Mouse (Mus musculus): Measurements from ENCODE around the gene Pp2d1. TPM values are rescaled to one million over a fixed set of nuclear protein-coding genes. Genes with fewer than 3 reads are reported as not detected.
A peak's percentile ranks its signal among the peaks of the same experiment; 100 is the strongest.

Gene Pp2d1
- polyA plus RNA-seq, 1 experiment from 2014 or later, result 0.26 TPM

DNA sequence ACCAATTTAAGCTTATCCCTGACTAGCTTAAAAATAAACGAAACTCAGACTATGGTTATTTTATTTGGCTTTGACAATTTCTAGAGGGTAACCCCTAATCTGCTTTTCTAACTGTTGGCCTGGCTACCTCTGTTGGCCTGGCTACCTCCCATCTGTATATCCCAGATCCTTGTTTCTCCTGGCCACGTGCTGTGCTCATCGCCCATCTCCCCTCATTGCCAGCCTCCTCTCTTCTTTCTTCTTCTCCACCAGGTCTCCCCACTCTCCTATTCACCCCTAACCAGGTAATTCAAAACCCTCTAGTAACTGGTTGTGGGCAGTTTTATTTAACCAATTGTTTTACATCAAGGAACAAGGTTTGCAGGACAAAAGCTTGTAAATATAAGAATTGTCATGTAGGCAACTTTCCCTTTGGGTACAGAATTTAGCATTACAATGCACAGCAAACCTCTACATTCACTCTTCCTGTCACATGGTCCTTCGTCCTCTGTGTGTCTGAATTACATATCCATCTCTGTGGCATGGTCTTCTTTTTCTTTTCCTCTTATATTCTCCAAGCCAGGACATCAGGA, 22.3 kb upstream of the Pp2d1 start:
- Histone ChIP-seq H3K9me3 (no peaks in the 10 kb centered on the region), H3K36me3 (no peaks in the 10 kb centered on the region), H3K4me2 (no peak overlapping the region), H3K27me3 (no peaks in the 10 kb centered on the region), H3K27ac (no peak overlapping the region), H3K4me3 (no peak overlapping the region), H3K9ac (no peak overlapping the region), H3K4me1 (peaks cover 5% of the 10 kb centered on the region; the same call in 1 of the 2 replicates)
- ATAC-seq (ENCODE audit: borderline replicate concordance, extremely low read depth, low FRiP score, low TSS enrichment), result no peak
- WGBS, result 77% methylated on average over 4 of the region's 4 CpGs

DNA sequence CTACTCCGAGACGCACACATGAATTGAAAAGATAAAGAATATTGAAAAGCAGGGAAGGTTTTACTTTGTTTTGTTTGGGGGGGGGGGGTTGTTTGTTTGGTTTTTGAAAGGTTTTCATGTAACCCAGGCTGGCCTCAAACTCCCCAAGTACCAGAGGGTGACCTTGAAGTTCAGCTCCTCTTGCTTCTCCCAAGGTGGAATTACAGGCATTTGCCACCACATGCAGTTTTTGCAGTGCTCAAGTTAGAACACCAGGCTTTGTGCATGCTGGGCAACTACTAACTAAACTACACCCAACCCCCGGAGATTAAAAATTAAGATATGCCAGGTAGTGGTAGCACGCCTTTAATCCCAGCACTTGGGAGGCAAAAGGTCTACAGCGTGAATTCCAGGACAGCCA, 20.4 kb upstream of the Pp2d1 start:
- Histone ChIP-seq H3K27me3 (no peaks in the 10 kb centered on the region), H3K9me3 (no peaks in the 10 kb centered on the region), H3K27ac (no peak overlapping the region), H3K4me1 (no peaks in the 10 kb centered on the region), H3K4me3 (no peak overlapping the region), H3K36me3 (no peaks in the 10 kb centered on the region), H3K4me2 (no peak overlapping the region), H3K9ac (no peak overlapping the region)
- ATAC-seq (ENCODE audit: borderline replicate concordance, extremely low read depth, low FRiP score, low TSS enrichment), result no peak
- 76% methylated on average over 5 of the region's 5 CpGs for WGBS

DNA sequence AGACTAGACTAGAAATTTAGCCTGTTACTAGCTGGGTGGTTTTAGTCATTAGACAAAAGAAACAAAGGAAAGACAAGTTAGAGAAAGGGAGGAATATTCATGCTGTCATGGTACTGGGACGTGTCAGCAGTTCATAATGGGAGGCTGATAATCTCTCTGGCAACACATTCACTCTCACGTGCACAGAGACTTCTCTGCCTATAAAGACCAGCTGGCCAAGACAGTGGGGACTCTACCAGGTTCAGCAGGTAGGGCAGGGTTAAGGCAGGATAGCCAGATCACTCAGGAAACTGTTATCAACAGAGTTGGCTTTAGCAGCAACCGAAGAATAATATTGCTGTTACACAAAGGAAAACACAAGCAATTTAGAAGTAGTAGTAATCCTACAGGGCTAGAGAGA, 18.2 kb upstream of the Pp2d1 start:
- WGBS, result 63% methylated on average over 3 of the region's 3 CpGs
- H3K4me2 ChIP-seq, result no peak overlapping the region
- no peaks in the 10 kb centered on the region for H3K4me1 ChIP-seq
- no peak overlapping the region for H3K4me3 ChIP-seq
- no peaks in the 10 kb centered on the region for H3K27me3 ChIP-seq
- no peak for ATAC-seq (ENCODE audit: borderline replicate concordance, extremely low read depth, low FRiP score, low TSS enrichment)
- H3K9ac ChIP-seq, result no peak overlapping the region
- no peaks in the 10 kb centered on the region for H3K9me3 ChIP-seq
- no peak overlapping the region for H3K27ac ChIP-seq
- no peaks in the 10 kb centered on the region for H3K36me3 ChIP-seq

DNA sequence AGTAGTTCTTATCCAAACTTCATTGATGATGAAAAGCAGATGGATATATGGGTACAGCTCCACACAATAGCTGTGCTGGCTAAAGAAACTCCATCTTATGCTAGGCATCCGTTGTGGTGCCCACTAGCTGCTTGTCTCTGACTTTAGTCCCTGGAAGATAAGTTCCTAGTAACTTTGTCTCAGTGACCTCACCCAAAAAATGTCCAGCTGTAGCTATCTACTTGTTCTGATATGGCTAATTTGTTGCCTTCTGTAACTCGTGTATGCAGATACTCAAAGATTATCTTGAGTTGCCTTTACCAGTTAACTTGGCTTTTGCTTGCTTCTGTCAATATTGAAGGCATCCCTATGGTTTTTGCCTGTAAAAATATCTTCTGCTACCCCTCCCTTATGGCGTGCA, 15.6 kb upstream of the Pp2d1 start:
- Histone ChIP-seq H3K4me1 (no peaks in the 10 kb centered on the region), H3K9ac (no peak overlapping the region), H3K36me3 (no peaks in the 10 kb centered on the region), H3K4me2 (no peak overlapping the region), H3K4me3 (no peak overlapping the region), H3K27me3 (no peaks in the 10 kb centered on the region), H3K27ac (no peak overlapping the region), H3K9me3 (no peaks in the 10 kb centered on the region)
- no peak for ATAC-seq (ENCODE audit: borderline replicate concordance, extremely low read depth, low FRiP score, low TSS enrichment)
- 65% methylated on average over 3 of the region's 3 CpGs for WGBS

DNA sequence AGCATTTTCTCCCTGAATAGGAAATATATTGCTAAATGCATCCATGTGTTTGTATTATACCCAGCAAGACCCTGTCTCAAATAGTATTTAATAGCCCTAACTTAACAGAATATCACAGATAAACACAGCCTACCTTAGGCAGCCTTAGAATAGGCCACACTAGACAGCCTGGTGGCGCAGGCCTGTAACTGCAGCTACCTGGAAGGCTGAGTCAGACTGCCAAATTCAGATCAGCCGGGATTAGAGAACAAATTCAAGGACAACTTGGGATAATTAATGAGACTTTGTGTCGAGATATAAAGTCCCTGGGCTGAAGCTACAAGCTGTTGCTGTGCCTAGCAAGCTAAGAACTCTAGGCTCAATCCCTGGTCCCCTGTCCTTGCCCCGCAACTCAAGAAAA, 14.8 kb upstream of the Pp2d1 start:
- H3K27ac ChIP-seq, result no peak overlapping the region
- H3K36me3 ChIP-seq, result no peaks in the 10 kb centered on the region
- no peak overlapping the region for H3K4me2 ChIP-seq
- H3K27me3 ChIP-seq, result no peaks in the 10 kb centered on the region
- H3K4me3 ChIP-seq, result no peak overlapping the region
- 63% methylated on average over 4 of the region's 4 CpGs for WGBS
- H3K9me3 ChIP-seq, result no peaks in the 10 kb centered on the region
- no peak overlapping the region for H3K9ac ChIP-seq
- no peak for ATAC-seq (ENCODE audit: borderline replicate concordance, extremely low read depth, low FRiP score, low TSS enrichment)
- no peaks in the 10 kb centered on the region for H3K4me1 ChIP-seq

DNA sequence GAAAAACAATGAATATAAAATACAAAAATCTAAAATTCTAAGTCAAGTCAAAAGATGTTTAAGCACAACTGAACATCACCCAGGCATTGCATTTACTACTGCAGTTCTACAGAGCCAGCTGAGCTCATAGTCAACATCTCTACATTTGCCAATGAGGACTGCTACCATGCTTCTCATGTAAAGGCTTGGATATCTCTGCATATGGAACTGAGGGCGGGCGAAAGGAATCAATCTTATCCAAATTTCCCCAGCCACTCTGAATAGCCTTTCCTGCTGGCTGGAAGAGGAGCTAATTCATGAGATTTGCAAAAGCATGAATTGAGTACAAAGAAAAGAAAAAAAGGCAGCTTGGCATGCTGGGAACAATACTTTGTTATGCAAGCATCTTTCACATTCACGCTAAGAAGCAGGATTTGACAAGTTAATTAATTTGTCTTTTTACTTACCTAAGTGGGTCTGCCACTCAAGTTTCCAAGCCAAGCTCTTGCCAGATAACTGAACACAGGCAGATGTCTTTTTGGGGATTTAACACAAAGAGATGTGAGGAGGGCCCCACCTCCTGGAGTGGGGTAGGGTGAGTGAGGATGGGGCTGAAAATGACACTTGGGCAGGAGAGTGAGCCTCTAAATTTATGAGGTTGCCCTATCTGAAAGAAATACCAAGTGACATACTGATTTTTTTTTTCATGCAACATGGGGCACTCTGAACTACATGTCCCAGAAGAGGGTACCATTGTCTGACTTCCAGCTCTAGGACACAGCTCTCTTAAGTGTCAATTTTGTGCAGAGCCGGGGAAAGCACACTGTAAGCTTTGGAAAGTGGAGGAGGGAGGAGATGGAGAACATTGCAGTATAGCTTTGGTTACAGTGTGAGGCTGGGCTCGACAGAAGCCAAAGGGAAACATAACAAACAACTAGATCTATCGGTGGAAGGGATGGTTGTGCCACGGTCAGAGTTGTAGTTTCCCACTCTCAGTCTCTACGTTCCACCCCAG, 12.4 kb upstream of the Pp2d1 start:
- H3K9me3 ChIP-seq, result no peaks in the 10 kb centered on the region
- H3K4me1 ChIP-seq, result no peaks in the 10 kb centered on the region
- WGBS, result 68% methylated on average over 8 of the region's 8 CpGs
- H3K4me2 ChIP-seq, result no peak overlapping the region
- H3K27ac ChIP-seq, result no peak overlapping the region
- H3K27me3 ChIP-seq, result no peaks in the 10 kb centered on the region
- no peak for ATAC-seq (ENCODE audit: borderline replicate concordance, extremely low read depth, low FRiP score, low TSS enrichment)
- no peak overlapping the region for H3K4me3 ChIP-seq
- no peak overlapping the region for H3K9ac ChIP-seq
- no peaks in the 10 kb centered on the region for H3K36me3 ChIP-seq

DNA sequence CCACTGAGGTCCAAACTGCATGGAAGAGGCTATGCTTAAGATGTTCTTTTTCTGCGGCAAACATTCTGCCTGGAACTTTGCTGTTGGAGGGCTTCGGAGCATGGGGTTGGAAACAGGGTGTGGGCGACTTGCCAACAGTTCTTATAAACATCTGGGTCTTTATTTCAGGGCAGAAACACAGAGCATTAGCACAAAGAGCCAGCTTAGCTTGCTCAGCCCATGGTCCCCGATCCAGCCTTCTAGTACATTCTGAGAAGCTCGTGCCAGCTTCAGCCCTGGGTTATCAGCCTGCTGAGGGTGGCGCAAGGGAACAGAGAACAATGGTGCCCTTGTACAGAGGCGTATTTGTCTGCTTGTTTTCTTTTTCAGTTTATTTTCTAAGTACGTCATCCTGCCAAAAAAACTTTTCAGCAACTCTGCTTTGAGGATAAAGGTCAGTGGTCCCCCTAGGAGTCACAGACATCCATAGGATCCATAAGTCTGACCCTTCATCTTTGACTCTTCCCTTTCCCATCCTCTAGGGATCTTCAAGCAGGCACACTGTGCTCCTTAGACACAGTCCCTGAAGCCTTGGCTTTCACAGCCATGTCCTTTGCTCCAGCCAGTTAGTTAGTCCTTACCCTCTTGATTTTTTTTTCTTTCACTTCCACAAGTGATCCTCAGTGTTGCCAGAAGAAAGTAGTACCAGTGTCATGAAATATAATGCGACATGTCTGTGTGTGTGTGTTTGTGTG, 4.5 kb upstream of the Pp2d1 start:
- H3K36me3 ChIP-seq, result no peaks in the 10 kb centered on the region
- no peak overlapping the region for H3K4me3 ChIP-seq
- peak; percentile 80 for ATAC-seq (ENCODE audit: borderline replicate concordance, extremely low read depth, low FRiP score, low TSS enrichment)
- H3K9me3 ChIP-seq, result no peaks in the 10 kb centered on the region
- WGBS, result 36% methylated on average over 9 of the region's 9 CpGs
- H3K27me3 ChIP-seq, result no peaks in the 10 kb centered on the region
- H3K4me1 ChIP-seq, result peaks cover 10% of the 10 kb centered on the region
- no peak overlapping the region for H3K4me2 ChIP-seq
- H3K9ac ChIP-seq, result no peak overlapping the region
- H3K27ac ChIP-seq, result 0 out of 2 replicates have a peak overlapping the region, but pooled peaks have one; percentile 31

DNA sequence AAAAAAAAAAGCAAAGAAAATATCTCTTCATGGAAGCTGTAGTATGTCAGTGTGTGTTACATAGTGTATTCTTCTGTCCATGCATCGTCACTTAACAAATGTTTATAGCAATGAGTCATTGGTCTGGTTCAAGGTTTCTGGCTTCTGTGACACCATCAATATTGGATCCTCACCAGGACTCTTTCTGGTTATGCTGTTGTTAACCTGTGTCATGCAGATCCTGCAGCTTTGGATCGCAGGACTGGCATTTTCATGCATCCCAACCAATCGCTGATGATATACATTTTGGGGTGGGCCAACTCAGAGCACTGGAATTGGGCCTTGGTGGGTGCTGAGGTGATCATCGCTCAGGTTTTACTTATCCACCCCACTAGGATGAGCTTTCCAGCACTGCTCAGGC, 3.3 kb upstream of the Pp2d1 start:
- peaks cover 10% of the 10 kb centered on the region for H3K4me1 ChIP-seq
- no peak overlapping the region for H3K27ac ChIP-seq
- ATAC-seq (ENCODE audit: borderline replicate concordance, extremely low read depth, low FRiP score, low TSS enrichment), result no peak
- H3K27me3 ChIP-seq, result no peaks in the 10 kb centered on the region
- no peak overlapping the region for H3K4me3 ChIP-seq
- H3K9ac ChIP-seq, result no peak overlapping the region
- H3K4me2 ChIP-seq, result no peak overlapping the region
- no peaks in the 10 kb centered on the region for H3K36me3 ChIP-seq
- WGBS, result 88% methylated on average over 4 of the region's 4 CpGs
- H3K9me3 ChIP-seq, result no peaks in the 10 kb centered on the region

DNA sequence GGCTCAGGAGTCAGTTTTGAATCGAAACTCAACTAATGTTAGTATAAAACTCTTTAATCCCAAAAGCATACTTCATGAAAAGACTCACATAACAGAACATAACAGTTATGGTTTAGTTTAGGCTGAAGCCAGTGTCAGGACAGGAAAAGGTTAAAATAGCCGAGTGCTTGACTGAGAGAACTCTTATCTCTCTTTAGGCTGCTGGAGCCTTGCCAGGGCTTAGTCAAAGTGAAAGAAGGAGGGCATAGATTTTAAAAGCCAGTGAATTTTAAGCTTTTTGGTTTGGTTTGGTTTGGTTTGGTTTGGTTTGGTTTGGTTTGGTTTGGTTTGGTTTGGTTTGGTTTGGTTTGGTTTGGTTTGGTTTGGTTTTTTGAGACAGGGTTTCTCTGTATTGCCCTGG, 6.8 kb downstream of the Pp2d1 start:
- Histone ChIP-seq H3K27ac (no peak overlapping the region), H3K4me3 (no peak overlapping the region), H3K27me3 (no peaks in the 10 kb centered on the region), H3K36me3 (no peaks in the 10 kb centered on the region), H3K4me1 (no peaks in the 10 kb centered on the region), H3K9me3 (no peaks in the 10 kb centered on the region), H3K9ac (no peak overlapping the region), H3K4me2 (no peak overlapping the region)
- no peak for ATAC-seq (ENCODE audit: borderline replicate concordance, extremely low read depth, low FRiP score, low TSS enrichment)
- WGBS, result 20% methylated on average over 2 of the region's 2 CpGs

DNA sequence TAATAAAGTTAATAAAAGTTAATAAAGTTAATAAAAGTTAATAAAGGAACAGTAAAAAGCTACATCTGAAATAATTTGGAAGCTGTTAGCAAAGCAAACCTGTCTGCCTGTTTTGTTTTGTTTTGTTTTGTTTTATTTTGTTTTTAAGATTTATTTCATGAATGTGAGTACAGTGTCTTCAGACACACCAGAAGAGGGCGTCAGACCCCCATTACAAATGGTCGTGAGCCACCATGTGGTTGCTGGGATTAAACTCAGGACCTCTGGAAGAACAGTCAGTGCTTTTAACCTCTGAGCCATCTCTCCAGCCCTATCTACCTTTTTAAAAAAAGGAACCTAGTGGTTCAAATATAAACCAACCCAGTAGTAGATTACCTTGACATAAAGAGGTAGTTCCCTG, 8.1 kb downstream of the Pp2d1 start:
- no peaks in the 10 kb centered on the region for H3K36me3 ChIP-seq
- H3K4me3 ChIP-seq, result no peak overlapping the region
- H3K9me3 ChIP-seq, result no peaks in the 10 kb centered on the region
- no peaks in the 10 kb centered on the region for H3K4me1 ChIP-seq
- H3K9ac ChIP-seq, result no peak overlapping the region
- ATAC-seq (ENCODE audit: borderline replicate concordance, extremely low read depth, low FRiP score, low TSS enrichment), result no peak
- H3K4me2 ChIP-seq, result no peak overlapping the region
- 47% methylated on average over 2 of the region's 2 CpGs for WGBS
- H3K27ac ChIP-seq, result no peak overlapping the region
- no peaks in the 10 kb centered on the region for H3K27me3 ChIP-seq

DNA sequence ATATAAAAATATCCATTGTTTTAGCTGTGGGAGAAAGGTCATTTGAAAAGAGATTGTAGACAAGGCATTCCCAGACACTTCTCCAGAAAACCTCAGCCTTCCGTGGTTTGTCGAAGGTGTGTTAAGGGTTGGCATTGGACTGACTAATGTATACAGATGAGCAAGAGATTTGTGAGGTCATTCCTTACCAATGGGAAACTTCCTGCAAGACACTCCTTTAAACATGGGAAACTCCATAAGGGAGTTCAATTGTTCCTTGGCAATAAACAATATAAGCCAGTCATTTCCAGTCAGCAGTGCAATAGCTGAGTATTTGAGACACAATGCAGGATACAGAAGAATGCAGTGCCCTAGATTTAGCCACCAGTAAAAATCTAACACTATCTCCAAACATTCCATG, 11.2 kb downstream of the Pp2d1 start:
- 77% methylated on average over 2 of the region's 2 CpGs for WGBS
- no peak overlapping the region for H3K27ac ChIP-seq

DNA sequence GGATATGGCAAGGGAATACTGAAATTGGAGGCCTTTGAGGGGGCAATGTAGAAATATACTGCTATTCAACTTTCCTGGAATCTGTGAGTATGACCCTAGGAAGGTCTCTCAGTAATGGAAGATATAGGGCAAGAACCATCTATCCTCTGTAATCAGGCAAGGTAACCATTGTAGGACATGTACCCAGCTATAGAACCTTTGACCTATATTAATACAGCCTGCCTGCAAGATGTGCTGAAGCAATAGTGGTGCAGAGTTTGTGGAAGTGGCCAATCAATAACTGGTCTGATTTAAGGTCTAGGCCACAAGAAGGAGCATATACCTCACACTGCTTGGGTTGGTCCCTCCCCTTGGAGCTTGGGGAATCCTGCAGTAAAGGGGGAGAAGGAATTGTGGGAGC, 18.7 kb downstream of the Pp2d1 start:
- Histone ChIP-seq H3K36me3 (peaks cover under 1% of the 10 kb centered on the region; the same call in 1 of the 2 replicates), H3K27me3 (no peaks in the 10 kb centered on the region), H3K4me2 (no peak overlapping the region), H3K4me3 (no peak overlapping the region), H3K9ac (no peak overlapping the region), H3K4me1 (no peaks in the 10 kb centered on the region), H3K9me3 (no peaks in the 10 kb centered on the region), H3K27ac (no peak overlapping the region)
- ATAC-seq (ENCODE audit: borderline replicate concordance, extremely low read depth, low FRiP score, low TSS enrichment), result no peak

More for the DNA sequence above, 11.2 kb downstream of the Pp2d1 start:
- Histone ChIP-seq H3K4me3 (no peak overlapping the region), H3K27me3 (no peaks in the 10 kb centered on the region), H3K9me3 (no peaks in the 10 kb centered on the region), H3K36me3 (no peaks in the 10 kb centered on the region), H3K4me1 (no peaks in the 10 kb centered on the region), H3K4me2 (no peak overlapping the region), H3K9ac (no peak overlapping the region)
- no peak for ATAC-seq (ENCODE audit: borderline replicate concordance, extremely low read depth, low FRiP score, low TSS enrichment)

All from lung, embryonic 15.5 days (tissue).